Mouse (Mus musculus) urinary bladder, adult 18-20 months (tissue): ENCODE measurements at regions not wholly inside any gene's neighbourhood (a gene's known extent, or its start where the extent isn't known, plus 50 kb on each side); places are given as distances from the start of the nearest gene placed in this dataset.

Experiments used
- DNase-seq, 2 experiments: peaks; one replicate each; pipeline ENCODE4 v3.0.0; 2022; ENCODE audit warnings: low spot score in 2 of 2, mixed read lengths in 2 of 2

- DNase-seq: no peak
Measured at GRCm38 (mm10) chr19:15649368-15649767, 297.8 kb downstream of the Psat1 start.

- no peak for DNase-seq
Measured at GRCm38 (mm10) chr19:15647313-15647712, 299.8 kb downstream of the Psat1 start.

- DNase-seq: no peak
Measured at GRCm38 (mm10) chr19:15644786-15645185, 302.4 kb downstream of the Psat1 start.

GRCm38 (mm10) chr19:15617233-15617915, 329.8 kb downstream of the Psat1 start:
- peak; percentile 2 to 26 for DNase-seq

DNA sequence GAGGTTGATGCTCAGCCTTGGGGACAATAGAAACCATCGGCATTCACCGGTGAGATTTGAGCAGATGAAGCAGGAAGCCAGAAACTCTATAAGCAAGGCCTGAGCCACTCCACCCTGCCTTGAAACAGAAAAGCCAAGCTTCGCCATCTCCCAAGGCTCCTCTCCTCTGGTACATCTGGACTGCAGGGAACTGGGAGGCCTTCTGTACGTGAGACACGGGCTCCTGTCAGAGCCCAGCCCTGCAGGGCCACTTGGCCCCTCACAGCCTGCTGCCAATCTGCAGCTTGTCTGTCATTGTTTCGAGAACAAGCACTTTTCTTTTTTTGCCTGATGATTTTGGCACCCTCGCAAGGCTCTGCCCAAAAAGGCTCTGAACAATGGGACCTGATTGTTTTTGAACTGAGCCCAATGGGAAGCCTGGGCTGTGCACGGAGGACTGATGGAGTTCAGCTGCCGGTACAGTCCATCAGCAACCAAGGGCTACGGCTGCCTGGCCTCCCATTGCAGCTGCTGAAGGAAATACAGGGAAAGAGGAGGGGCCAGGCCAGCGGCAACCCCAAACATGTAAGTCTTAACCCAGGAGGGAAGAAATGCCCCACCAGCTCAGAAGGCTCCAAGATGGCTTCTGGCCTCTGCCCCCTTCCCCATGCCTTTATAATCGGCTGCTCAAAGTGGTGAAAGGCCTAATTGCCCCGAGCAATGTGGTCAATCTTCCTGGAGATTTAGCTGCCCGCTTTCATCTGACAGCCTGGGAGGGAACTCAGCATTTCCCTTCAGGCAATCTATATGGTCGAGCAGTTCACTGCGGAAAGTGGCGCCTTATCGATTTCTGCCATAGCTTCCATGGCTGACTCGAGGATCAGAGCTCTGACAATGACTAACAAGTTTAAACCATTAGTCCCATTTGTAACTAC, 332.2 kb downstream of the Psat1 start:
- no peak for DNase-seq

DNA sequence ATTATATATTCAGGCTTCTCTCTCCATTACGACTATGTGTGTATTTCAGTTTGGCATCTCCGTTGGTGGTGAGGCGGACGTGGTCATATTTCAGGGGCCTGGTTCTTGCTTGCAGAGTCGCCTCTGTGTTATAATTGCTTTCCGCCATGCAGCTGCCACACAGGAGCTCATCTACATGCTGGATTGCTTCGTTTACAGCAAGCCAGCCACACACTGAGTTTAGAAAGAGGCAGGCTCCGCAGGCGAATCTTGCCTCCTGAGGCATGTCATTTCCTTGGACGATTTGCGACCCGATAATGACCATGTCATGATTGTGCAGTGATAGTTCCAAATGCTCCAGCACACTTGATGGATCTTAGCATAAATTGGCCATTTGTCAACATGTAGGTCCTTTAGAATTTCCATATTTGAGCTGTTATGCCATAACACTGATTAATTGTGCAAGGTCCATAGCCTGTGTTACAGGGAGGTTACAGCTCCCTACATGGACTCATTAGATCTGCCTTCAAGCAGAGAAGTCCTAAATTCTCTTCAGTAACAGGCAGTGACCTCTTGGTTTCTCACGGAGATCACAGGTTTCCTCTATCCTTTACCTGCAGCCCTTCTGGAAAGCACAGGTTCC, 335.9 kb downstream of the Psat1 start:
- DNase-seq: no peak

- DNase-seq: no peak
Measured at GRCm38 (mm10) chr19:15606440-15606839, 340.7 kb downstream of the Psat1 start.

DNA sequence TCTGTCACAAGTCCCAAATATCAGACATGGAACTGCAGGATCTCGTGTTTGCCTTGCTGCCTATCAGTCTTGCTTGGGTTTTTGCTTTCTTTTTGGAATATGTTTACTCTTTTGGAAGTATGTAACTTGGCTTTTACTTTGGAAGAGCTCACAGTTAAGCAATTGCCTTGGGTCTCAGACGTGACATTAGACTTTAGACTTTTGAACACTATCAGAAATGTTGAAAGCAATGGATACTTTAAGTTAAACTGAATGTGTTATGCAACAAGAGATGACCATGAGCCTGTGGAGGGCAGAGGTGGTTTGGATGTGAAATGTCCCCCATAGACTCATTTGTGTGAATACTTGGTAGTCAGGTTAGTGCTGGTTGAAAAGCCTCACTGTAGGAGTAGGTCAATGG, 354.3 kb downstream of the Psat1 start:
- no peak for DNase-seq

DNA sequence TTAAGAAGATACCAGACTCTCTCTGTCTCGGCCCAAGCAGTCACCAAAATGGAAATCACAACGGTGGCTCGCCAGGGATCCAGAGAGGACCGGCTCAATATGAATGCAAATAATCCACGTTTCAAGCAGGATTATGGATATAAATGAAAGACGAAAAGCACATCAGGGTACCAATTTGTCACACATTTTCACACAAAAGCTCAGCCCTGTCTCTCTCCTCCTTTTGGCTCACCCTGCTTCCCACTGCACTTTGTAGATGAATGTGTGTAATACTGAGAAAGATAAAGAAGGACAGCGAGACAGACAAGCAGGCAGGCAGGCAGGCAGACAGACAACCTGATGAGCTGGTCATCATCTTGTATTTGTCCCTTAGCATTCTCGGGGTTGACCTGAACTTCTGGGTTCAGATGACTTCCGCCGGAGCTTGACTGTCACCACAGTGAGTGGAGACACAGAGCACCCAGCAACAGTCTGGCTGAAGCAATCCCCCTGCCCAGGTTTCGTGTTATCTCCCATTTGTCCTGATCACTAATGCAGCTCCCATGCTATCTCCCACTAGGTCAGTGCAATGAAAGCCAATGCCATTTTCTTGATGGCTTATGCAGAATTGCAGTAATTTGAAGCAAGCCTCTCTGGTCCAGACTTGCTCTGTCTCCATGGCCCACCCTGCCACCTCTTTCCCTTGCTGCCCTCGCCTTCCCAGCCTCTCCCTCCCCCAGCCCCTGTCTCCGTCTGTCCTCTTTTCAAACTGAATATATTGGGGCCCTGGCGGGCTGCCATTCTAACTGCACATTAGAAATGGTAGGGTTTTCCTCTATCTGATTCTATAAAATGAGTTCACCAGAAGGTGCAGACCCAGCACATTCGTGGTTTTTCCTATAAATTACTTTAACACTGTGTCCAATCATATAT, 363.1 kb downstream of the Psat1 start:
- DNase-seq: no peak

DNA sequence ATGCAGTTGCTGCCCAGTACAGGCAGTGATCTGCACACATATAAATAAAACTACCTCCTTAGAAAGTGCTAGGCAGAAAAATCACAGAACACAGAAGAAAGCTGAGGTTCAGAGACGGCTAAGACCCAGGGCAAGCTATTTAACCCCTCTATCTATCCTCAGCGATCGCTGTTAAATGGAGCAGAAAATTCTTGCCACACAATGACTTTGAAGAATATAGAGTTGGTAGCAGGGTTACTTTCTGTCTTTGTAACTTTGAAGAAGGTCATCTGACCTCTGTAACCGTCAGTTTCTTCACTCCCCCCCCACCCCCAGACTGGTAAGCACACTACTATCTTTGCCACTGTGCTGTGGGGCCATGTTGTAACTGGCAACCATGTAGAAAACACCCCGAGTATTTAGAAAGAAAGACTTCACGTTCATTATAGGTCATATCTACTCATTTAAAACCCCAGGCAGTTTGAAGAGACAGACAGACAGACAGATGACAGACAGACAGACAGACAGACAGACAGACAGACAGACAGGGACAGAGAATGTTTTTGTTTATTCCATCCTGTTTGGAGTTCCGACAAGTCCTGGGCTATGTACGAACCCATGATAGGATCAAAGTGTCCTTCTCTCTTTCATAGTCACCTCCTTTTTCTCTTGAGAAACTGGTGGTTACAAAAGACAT, 363.9 kb downstream of the Psat1 start:
- no peak for DNase-seq

DNA sequence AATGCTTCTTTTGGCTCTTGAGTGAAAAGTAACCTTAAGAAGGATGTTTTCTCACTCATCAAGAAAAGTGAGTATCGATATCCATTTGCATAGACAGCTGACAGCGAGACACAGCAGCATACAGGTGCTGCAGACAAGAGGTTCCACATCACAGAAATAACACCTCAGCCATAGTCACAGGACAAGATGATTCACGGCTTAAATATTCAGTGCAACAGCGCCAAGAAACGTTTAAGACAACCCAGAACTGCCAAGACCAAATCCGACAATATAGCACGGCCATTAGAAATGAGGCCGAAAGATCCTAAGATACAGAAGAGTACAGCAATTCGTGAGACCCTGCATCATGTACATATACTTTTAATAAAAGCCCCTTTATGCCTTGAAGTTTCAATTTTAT, 375.9 kb downstream of the Psat1 start:
- no peak for DNase-seq

- DNase-seq: no peak
Measured at GRCm38 (mm10) chr19:15561511-15561910, 385.6 kb downstream of the Psat1 start.

- DNase-seq: no peak
Measured at GRCm38 (mm10) chr19:15553953-15554352, 393.2 kb downstream of the Psat1 start.

- DNase-seq: no peak
Measured at GRCm38 (mm10) chr19:15517853-15518252, 429.3 kb downstream of the Psat1 start.

DNA sequence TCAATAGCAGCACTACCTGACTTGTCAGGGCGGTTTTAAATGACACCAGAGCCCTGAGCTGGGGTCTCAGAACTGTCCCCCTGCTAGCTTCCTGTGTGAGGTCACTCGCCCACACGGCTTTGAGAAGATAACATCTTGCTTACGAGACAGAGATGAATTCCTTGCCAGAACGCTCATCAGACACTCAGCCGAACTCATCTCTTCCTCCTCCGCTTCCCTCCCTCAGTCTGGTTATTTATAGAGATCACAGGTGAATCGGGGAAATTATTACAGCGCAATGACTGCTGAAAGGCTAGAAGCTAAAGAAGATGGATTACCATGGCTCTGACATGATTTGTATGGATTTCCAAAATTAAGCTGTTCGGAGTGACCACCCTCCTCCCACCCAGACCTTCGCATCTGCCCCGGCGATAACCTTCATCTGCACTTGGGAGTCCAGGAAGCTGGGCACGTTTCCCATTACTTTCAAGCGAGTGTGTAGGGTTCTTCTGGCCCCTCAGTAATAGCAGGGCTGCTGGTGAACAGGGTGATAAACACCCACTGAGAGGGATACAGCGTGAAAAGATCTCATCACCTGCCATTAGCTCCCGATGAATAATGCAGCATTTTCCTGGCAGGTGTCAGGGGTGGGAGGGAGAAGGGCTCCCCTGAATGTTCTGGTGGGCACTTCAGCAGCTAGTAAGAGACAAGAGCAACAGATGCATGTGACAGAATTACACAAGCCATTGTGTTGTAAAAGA, 430.4 kb downstream of the Psat1 start:
- DNase-seq: no peak

DNA sequence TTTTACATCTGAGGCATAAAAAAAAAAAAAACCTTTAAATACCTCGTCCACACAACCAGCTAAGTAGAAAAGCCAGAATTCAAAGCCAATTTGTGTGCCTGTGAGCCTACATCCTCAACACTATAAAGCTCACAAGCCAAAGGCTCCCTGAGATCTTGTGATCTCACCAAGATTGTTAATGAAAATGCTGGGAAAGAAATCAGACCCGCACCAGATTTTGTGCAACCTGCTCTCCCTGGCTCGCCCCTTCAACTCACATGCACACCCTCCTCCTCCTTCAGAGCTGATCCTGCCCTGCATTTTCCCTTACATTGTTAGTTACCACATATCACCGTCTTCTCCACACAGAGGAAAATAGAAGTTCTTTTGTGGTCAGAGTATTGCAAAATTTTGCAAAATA, 433.9 kb downstream of the Psat1 start:
- no peak for DNase-seq

DNA sequence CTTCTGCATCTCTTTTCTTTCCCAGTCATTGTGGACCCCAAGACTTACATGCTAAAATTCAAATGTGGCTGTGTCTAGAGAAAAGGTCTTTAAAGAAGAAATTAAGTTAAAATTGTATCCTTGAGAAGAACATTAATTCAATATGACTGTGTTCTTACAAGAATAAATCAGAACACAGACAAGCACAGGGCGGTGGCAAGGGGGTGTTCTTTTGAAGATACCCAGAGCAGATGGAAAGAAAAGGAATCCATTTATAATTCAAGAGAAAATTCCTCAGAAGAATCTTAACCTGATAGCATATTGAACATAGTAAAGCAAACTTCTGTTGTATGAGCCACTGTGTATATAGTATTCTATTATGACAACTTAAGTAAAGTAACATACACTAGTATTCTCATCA, 436.7 kb downstream of the Psat1 start:
- no peak for DNase-seq

- DNase-seq: no peak
Measured at GRCm38 (mm10) chr19:15502985-15503354, 444.2 kb downstream of the Psat1 start.

- no peak for DNase-seq
Measured at GRCm38 (mm10) chr19:15502315-15502984, 444.7 kb downstream of the Psat1 start.

- DNase-seq: no peak
Measured at GRCm38 (mm10) chr19:15495532-15495931, 451.6 kb downstream of the Psat1 start.
